Mouse (Mus musculus) heart, adult 18-20 months (tissue): Measurements from ENCODE around the gene Entpd7. TPM values are rescaled to one million over a fixed set of nuclear protein-coding genes. Genes with fewer than 3 reads are reported as not detected.

ENCODE experiments used
- DNase-seq, 2 experiments: peaks; one replicate each; pipeline ENCODE4 v3.0.0; 2021 to 2022; ENCODE audit warnings: mixed read lengths in 1 of 2
- total RNA-seq, 2 experiments: library from RNA; stranded (reverse); gene quantifications; 2 replicates each; pipeline ENCODE4 v1.2.3; 2021

The Entpd7 gene
- total RNA-seq, 2 experiments from 2014 or later, result 2.1 to 2.4 TPM

DNA sequence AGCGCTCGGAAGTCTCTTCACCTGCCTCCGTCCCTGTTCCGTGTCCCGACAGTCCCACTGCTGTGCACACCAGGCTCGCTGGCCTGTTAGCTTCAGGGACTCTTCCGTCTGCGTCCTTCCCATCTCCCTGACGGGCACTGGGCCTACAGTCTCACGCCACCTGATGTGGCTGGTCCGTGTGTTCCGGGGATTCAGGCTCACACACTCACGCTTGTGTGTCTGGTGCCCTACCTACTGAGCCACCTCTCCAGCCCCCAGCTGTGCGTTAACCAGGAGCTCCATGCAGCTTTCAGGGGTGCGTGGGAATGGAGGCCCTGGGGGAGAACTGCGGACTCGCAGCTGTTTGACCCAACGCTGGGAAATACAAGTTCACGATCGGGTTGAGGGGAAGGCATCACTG, 34.7 kb downstream of the Entpd7 start:
- DNase-seq, result no peak

DNA sequence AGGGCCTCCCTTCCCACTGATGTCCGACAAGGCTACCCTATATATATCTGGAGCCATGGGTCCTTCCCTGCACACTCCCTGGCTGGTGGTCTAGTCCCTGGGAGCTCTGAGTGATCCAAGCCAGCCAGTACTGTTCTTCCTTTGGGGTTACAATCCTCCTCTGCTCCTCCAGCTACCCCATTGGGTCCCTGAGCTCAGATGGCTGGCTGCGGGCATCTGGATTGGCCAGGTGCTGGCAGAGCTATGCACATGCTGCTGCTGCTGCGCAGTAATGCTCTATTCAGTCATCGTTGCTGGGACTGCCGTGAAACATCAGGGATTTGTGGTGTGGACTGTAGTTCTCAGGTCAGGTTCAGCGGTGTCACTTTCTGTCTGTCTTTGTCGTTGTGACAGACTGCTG, 35.3 kb downstream of the Entpd7 start:
- no peak for DNase-seq

DNA sequence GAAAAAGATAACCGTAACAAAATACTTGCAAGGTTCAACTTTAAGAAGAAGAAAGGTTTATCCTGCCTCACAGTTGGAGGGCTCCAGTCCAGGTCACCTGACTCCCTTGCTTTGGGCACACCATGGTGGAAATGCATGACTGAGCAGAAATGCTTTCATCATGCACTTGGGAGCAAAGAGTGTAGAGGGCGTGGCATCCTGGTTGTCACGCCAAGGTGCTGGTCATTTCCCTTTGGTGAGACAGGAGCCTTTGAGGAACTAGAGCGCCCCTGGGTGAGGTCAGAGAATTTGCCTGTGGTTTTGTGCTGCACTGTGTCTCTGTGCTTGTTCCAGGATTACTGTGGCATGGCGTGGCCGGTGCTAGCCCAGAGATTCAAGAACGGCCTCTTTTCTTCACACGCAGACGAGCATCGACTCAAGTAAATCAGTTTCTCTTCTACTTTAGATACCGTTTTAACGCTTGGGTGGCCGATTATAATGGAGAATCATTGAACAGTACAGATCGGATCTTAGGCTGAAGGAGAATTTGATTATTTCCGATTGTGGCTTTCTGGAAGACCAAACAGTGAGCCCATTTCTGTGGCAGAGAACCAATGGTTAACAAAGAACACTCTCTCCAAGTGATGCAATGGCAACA, 37.2 kb downstream of the Entpd7 start:
- DNase-seq, result no peak

DNA sequence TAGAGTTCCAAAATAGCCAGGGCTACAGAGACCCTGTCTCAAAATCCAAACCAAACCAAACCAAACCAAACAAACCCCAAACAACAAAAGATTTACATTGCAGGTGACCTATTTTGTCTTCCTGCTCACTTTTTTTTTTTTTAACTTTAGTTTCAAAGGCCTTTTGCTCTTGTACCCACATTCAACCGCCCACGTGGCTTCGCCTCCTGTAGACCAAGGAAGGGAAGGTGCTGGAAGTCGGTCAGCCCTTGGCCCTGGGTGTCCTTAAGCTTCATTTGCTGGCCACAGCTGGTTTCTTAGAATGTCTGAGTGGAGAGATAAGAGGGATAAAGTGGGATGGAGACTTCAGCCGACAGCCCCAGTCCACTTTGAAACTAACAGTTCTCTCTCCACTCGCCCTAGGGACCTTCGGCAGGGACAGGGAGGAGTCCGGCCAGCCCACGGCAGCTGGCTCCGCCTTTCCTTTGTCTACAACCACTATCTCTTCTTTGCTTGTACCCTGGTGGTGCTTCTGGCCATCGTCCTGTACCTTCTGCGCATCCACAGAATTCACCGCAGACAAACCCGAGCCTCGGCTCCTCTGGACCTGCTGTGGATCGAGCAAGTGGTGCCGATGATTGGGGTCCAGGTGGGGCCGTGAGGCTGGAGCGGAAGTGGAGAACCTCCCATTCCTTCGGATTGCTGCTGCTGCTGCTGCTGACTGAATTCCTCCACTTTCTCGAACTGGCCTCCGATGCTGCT, 40.0 kb downstream of the Entpd7 start:
- DNase-seq, result peak; percentile 35 to 42

DNA sequence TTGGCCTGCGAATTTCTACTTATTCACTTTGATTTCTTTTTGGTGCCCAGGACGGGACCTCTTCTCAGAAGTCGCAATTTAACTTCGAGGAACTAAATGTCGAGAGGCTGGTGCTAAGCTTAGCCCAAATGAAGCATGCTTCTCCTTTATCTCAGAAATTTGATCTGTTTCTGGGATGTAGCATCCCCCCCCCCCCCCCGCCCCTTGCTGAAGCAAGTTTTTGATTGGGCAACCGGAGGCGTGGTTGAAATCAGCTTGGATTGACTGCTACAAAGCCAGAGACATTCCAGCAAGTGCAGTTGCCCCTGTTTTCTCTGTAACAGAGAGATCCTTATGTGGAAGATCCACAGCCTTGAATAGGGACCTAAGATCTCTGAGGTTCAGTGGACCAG, 40.6 kb downstream of the Entpd7 start:
- peak in 1 of 2 experiments; percentile 46 for DNase-seq

DNA sequence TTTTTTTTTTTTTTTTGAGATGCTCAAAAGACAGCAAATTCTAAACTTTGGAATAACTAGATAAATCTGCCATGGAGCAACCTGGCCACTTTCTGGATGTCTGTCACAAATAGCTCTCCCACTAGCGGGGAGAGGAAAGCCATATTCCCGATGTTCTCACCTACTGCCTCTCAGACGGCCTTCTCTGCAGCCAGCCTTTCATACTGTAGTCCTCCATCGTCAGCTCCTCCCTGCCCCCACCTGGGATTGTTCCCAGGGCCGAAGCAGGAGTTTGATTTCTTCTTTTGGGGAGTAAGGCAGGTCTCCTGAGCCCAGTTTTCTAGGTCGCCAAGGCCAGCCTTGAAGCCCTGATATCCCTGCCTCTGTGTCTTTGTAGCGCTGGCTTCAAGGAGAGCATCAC, 41.7 kb downstream of the Entpd7 start:
- DNase-seq, result no peak

DNA sequence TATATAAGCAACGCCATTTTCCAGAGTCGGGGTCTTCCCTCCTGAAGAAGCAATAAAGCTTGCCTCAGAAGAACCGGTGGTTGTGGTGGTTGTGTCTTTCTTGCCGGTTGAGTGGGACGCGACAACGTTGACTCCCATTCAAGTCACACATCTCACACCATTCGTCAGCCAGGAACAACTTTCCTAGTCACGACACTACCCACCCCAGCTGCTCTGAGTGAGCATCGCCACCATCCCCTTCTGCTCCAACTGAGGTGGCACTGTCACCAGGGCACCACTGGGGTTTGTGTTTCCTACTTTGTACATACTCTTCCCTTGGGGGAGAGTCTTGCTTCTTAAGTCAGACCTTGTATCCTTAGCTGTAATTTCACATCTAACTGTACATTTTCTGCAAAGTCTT, 48.9 kb downstream of the Entpd7 start:
- DNase-seq, result no peak

DNA sequence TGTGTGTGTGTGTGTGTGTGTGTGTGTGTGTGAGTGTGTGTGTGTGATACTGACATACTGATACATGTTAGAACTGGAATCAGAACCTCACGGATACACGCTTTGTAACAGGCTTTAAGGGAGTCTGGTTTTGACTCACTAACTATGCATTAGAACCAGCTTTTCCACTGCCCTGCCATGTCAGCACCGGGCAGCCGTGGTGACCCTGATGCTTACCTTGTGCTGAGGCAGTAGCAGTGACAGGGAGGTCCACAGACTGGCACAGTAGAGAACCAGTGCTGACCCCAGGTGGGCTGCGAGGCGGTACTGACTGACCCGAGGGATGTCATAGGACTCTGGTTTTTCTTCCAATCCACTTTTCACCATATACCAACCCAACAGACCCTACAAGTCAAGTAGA, 53.9 kb downstream of the Entpd7 start:
- DNase-seq, result no peak

DNA sequence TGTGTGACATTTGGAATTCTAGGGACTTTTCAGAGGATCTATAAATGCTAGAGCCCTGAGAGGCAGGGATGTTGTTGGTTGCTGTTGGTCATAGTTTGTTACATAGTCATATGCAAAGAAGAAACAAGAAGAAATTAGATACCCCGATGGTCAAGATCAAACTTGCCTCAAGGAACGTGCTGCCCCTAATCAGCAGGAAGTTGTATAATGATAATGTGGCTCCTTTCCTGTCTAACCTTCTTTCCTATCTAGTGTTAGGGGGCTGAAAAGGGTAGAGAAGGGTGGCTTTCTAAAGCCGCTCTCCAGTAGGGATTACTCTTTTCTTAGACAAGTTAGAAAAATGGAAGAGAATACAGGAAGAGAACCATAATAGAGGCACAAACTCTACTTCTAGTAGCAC, 56.3 kb downstream of the Entpd7 start:
- no peak for DNase-seq

DNA sequence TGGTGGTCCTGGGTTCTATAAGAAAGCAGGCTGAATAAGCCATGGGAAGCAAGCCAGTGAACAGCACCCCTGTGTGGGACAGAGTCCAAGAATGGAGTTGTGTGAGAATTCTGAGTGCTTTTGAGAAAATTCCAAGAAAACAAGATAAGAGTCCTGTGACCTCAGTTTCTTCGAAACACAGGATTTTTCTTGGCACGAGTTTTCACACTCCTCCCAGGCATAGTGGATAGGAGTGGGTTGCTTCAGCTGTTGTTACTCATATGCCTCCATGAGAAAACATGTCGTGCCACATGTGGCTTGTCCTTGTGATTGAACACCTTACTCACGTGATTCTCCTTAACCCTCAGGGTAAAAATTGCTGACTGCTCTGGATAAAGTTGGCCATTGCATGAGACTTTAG, 58.4 kb downstream of the Entpd7 start:
- DNase-seq, result no peak

DNA sequence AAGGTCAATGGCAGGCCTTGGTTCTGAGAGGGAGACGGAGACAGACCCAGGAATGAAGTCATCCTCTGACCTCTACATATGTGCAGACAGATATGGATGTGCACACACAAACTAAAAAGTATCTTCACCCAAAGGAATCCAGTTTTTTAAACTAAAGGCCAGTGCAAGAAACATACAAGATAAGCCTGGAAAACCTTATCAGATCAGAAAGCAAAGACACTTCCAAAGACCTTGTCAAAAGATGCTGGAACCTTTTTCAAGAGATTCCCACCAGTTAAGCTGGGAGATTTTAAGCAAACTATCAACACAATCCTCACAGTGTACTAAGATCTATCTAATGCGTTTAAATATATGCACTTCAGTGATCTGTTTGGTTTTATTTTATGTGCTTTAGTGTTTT, 60.5 kb downstream of the Entpd7 start:
- no peak for DNase-seq

DNA sequence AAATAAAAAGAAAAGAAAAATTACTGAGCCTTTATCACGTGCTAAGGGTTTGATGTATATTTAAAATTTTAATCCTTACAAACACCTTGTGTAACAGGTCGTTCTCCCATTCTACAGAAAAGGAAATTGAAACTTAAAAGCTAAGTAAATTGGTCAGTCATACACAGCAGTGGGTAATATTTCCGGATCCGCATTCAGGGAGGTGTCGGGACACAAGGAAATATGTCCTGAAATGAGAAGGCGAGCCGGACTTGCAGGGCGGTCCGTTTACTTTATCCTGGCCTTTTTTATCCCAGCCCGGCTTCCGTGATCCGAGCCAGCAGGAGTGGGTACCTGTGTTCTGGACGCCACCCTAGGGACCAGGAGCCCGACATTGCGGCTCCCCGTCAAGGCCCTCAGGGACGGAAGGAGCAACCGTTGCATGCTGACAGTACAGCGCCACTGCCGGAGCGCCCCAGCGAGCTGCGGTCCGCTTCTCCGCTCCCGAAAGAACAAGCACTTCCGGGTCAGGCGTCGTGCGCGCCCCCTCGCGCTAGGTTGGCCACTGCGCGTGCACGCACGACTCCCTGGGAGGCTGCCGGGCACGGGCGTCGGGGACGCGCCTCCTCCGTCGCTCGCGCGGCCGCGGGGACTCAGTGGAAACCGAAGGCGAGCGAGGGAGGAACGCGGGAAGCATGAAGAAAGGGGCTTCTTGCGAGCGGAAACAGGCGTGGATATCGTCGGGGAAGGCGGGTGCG, 63.2 kb downstream of the Entpd7 start, which contains the start of the genes Cutc and Cox15:
Gene Cutc, plus strand, starts transcription at position 508 of the 737 bp plus-strand sequence.
Gene Cox15, minus strand, starts transcription at position 512 of the 737 bp plus-strand sequence.
- DNase-seq, result peak; percentile 98 to 99

DNA sequence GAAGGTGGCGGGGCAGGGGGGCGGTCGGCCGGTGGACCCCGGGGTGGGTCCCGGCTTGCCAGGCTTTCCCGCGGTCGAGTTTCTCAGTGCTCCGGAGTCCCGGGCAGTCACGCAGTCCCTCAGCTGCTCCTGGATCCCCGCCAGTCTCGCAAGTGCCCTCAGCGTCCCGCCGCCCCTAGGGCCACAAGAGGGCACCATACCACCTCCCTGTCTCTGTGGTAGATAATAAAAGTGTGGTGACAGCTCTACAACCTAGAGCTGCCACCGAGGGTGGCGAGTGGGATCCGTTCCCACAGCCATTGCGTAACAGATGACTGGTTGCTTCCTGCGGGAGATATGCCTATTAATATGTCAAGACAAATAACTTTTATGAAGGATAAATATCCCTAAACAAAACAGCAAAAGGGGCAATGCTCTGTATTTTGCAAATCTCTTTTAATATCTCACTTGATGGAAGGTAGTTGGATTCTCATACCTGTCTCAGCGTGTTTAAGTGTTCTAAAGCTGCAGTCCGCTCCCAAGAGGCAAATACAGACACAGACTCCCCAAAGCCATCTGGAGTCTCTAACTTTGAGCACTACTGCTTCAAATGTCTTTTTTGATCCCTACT, 63.9 kb downstream of the Entpd7 start:
- peak; percentile 93 for DNase-seq

DNA sequence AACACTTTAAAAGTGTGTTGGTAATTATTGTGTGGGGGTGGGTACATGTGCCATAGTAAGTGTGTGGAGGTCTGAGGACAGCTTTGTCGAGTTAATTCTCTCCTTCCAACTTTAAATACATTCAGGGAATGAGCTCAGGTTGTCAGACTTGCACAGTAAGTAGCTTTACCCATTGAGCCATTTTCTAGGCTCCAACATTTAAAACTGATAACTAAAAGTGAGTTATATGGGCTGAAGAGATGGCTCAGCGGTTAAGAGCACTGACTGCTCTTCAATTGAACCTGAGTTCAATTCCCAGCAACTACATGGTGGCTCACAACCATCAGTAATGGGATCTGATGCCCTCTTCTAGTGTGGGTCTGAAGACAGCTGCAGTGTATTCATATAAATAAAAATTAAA, 64.8 kb downstream of the Entpd7 start:
- no peak for DNase-seq

DNA sequence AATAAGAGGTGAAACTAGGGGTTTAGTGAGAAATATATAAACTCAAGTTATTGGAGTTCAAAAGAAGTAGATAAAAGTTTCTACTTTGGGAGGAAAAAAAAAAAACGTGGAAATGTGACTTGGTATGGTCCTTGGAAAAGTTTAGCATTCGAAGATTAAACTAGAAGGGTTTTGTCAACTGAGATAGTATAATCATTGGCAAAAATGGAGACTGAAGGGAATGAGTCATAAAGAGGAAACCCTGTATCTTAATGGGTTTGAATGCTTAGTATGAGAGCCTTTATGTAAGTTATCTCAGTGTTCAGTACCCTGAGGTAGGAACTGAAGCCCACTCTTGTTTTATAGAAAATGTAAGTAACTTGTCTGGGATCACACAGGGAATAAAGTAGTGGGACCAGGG, 65.4 kb downstream of the Entpd7 start:
- DNase-seq, result no peak

DNA sequence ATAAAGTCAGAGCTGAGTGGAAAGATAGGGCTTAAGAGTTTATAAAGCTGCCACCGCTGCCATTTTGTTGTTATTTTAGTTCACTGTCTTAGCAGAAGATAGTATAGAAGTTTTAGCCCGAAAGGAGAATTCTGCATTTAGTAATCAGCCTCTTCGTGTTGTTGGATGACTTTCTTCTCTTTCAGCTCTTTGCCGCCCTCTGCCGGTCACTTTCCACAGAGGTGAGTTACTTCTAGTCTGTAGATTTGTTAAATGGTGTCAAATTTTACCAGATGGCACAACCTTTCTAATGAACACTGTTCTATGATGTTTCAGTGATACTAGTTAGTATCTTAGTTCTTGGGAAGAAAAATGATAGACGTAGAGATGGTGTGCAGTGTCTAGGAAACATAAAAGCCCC, 71.0 kb downstream of the Entpd7 start:
- DNase-seq, result peak; percentile 59 to 89

DNA sequence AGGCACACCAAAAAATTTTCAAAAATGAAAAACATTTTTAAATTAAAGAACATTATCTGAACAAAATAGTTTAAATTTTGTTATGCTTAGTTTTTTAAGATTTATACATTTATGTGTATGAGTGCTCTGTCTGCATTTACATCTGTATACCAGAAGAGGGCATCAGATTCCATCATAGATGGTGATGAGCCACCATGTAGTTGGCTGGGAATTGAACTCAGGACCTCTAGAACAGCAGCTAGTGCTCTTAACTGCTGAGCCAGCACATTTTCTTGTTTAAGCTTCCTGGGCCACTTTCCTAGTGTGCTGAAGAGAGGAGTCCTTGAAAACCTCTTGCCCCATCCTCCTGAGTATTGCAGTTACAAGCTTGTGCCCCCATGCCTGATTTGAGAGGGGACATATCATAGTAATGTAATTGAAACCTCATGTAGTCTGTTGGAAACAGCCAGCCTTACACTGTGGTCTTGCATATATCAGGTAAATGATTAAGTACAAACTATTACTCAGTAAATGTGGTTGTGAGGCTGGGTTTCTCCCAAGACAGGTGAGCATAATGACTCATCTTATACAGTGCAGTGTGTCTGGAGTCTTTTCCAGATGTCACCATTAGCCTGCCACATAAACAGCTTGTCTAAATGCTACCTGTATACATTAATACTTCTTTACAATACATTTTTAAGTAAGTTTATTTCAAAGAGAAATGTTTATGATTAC, 72.2 kb downstream of the Entpd7 start:
- DNase-seq, result no peak

DNA sequence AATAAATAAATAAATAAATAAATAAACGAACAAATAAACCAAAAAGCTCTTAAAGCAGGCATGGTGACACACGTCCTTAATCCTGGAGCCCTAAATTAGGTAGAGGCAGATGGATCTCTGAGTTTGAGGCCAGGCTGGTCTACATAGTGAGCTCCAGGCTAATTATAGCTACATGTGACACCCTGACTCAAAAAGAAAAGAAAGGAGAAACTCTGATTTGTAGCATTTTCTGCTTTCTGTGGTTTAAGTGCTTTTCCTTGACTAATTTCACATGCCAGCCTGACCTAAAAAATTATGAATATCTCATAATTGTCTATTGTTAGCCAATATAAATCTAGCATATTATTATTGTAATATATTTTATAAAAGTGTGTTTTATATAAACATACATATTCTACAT, 72.9 kb downstream of the Entpd7 start:
- DNase-seq, result no peak

DNA sequence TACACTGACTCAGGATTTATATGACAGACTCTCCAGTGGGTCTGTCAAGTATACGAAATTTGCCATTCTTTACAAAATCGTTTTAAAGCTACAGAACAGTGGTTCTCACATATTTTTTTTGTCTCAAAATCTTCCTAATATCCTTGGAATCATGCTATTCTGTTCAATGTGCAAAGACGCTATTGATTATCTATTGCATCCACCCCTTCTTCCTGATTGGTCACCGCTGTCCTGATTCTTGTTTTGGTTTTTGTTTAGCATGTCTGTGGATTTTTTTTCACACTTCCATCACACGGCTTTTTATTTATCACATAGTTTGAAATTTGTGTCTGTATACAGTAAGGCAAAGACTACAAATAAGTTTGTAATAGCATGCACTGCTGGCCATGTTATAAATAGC, 77.0 kb downstream of the Entpd7 start:
- no peak for DNase-seq

DNA sequence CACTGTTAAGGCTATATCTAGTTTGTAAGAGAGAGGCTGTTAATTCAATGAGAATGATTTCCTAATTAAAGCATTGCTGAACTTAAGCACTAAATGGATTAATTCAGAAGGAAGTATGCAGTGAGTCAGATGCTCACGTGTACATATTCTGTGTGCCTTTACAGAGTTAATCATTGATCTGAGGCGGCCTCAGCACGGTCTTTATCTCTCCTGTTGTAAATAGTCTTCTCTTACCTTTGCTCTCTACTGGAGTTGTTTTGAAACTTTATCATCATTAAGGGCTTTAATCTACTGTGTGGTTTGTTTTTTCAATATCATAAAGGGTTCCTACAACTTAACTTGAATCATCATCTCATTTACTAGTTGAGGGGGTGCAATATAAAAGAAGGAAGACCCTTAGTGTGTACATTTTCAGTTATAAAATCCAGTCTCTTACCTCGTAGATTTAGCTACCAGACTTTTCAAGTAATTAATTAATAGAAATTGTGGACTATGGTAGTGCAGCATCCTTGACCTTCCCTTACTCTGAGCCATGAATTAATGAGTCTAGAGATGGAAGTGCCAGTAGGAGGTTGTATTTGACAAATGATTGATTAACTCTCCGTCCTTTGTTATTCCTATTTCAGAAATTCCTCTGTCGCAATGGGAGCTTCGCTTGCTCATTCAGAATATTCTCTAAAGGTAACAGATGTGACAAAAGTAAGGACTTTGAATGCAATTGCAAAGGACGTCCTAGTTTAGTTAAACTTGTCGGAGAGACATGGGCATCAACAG, 78.3 kb downstream of the Entpd7 start:
- DNase-seq, result no peak

DNA sequence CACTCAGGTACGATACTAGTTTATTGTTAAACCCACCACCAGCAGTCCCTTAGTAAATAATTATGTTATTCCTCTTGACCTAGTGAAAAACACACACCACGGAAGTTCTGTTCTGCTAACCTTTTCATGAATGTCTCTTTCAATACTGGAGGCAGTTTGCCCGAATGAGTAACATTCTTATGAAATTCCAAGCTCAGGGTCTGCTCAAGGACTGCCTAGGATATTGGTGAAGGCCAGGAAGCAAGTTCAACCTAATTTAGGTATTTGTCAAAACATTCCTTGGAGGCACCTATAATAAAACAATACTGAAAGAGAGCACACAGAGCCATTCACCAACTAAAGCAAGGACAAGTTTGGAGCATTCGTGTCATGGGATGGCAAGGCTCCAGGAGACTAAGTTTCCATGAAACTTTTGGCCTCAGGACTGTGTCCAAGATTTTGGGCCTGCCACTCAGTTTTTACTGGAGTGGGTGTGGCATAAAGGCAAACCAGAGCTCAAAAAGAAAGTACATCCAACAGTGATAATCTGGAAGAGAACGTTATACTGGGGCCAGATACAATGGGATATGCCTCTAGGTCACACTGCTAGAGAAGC, 80.0 kb downstream of the Entpd7 start:
- no peak for DNase-seq
